Mouse (Mus musculus) liver, embryonic 11.5 days (tissue): ENCODE measurements around the gene Mgat4b. TPM values are rescaled to one million over a fixed set of nuclear protein-coding genes. Genes with fewer than 3 reads are reported as not detected.

Experiments
- ATAC-seq: fragments of 200-750 bp; cut with Nextera tagmentation; replicated peaks from 2 replicates; pipeline ENCODE4 v1.8.0; 2017; ENCODE audit warnings: moderate number of reproducible peaks, mild to moderate bottlenecking, moderate TSS enrichment, moderate library complexity; ENCODE audit not compliant: low FRiP score
- DNase-seq: peaks from one replicate; pipeline ENCODE4 v3.0.0-alpha.2; 2017; ENCODE audit warnings: low spot score
- H3K27ac ChIP-seq: fragments of 300-500 bp; sonication (generic); 2 replicates; pipeline ENCODE4 v1.5.1; 2014; ENCODE audit warnings: mild to moderate bottlenecking, low read depth, low read length, control low read depth
- H3K27me3 ChIP-seq: fragments of 300-500 bp; sonication (generic); replicated peaks from 2 replicates; pipeline ENCODE4 v1.6.1; 2014; ENCODE audit warnings: low read length, mixed read lengths; ENCODE audit not compliant: control insufficient read depth, insufficient read depth
- H3K36me3 ChIP-seq: fragments of 300-500 bp; sonication (generic); 2 replicates; pipeline ENCODE4 v1.6.1; 2014; ENCODE audit warnings: mild to moderate bottlenecking, low read length, moderate library complexity, mixed read lengths; ENCODE audit not compliant: control insufficient read depth, insufficient read depth
- H3K4me1 ChIP-seq: fragments of 300-500 bp; sonication (generic); replicated peaks from 2 replicates; pipeline ENCODE4 v1.6.1; 2014; ENCODE audit warnings: low read length, mixed read lengths; ENCODE audit not compliant: control insufficient read depth, insufficient read depth
- H3K4me2 ChIP-seq: fragments of 300-500 bp; sonication (generic); 2 replicates; pipeline ENCODE4 v1.6.1; 2014; ENCODE audit warnings: mild to moderate bottlenecking, control low read depth, moderate library complexity
- H3K4me3 ChIP-seq: fragments of 300-500 bp; sonication (generic); 2 replicates; pipeline ENCODE4 v1.5.1; 2014; ENCODE audit warnings: low read depth, low read length, control low read depth
- H3K9ac ChIP-seq: fragments of 300-500 bp; sonication (generic); 2 replicates; pipeline ENCODE4 v1.6.1; 2014; ENCODE audit warnings: low read depth, low read length, control low read depth
- H3K9me3 ChIP-seq: fragments of 300-500 bp; sonication (generic); 2 replicates; pipeline ENCODE4 v1.6.1; 2016; ENCODE audit warnings: low read length, inconsistent platforms, mixed read lengths; ENCODE audit not compliant: control insufficient read depth
- WGBS: fragments of 180-500 bp; shearing (Covaris S2); extraction: QIAGEN DNeasy Blood & Tissue Kit; methylation state at CpG from one replicate; pipeline ENCODE4 v1.1.7; 2014; 5-methylcytosine and 5-hydroxymethylcytosine counted together
- microRNA-seq: library from miRNA; unstranded; fragments of <30 nt; microRNA quantifications from one replicate; pipeline ENCODE4, GENCODE M21; 2017; ENCODE audit warnings: borderline number of aligned reads
- polyA plus RNA-seq: library from polyadenylated mRNA; unstranded; fragments of >200 nt; fragmentation: Nextera tagmentation; extraction: Ambion mirVana; gene quantifications from 2 replicates; pipeline ENCODE4 v1.2.1, GENCODE M21; 2014

Mgat4b gene
- polyA plus RNA-seq, 1 experiment from 2014 or later = 25.4 TPM

DNA sequence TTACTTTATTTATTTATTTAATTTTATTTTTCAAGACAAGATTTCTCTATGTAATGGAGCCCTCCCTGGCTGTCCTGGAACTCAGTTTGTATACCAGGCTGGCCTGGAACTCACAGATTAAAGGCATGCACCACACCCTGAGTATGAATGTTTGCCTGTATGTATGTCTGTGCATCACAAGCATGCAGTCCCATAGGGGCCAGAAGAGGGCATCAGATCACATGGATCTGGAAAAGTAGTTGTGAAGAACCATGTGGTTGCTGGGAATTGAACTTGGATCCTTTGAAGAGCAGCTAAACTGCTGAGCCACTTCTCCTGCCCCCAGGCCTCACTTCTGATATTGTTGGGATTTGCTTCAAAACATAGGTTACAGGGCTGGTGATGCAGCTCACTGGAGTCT lies 66.3 kb downstream of the Mgat4b start:
- no peaks in the 10 kb centered on the region for H3K27me3 ChIP-seq
- DNase-seq = no peak

DNA sequence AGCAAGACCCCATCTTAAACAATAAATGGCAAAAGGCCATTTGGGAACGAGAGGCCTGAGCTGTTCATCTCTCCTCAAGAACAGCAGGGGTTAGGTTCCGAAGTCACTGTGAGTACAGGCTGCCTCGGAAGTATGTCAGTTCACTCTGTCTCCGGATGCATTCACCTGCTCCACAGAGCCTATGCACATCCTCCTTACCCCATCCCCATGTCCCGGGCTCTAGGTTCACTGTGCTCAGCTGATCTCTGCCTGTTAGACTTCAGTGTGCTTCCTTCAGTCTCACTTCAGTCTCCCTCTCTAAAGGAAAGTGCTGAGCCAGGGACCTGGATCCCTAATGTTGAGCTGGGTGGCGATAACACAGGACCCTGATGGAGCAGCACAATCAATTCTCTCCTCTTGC lies 67.0 kb downstream of the Mgat4b start:
- H3K9me3 ChIP-seq = no peaks in the 10 kb centered on the region
- H3K27me3 ChIP-seq = no peaks in the 10 kb centered on the region
- H3K4me1 ChIP-seq = peaks cover 9% of the 10 kb centered on the region
- no peak overlapping the region for H3K9ac ChIP-seq
- 0 out of 2 replicates have a peak, but pooled peaks cover 4% of the 10 kb centered on the region for H3K36me3 ChIP-seq
- no peak overlapping the region for H3K27ac ChIP-seq
- no peak overlapping the region for H3K4me3 ChIP-seq
- no peak for ATAC-seq
- no peak overlapping the region for H3K4me2 ChIP-seq
- WGBS = 88% methylated on average over 6 of the region's 6 CpGs
- DNase-seq = no peak

More for the DNA sequence above, 66.3 kb downstream of the Mgat4b start:
- Histone ChIP-seq H3K36me3 (0 out of 2 replicates have a peak, but pooled peaks cover 4% of the 10 kb centered on the region), H3K4me3 (no peak overlapping the region), H3K27ac (no peak overlapping the region), H3K4me1 (peaks cover 9% of the 10 kb centered on the region), H3K9ac (no peak overlapping the region), H3K9me3 (no peaks in the 10 kb centered on the region), H3K4me2 (no peak overlapping the region)
- no peak for ATAC-seq

DNA sequence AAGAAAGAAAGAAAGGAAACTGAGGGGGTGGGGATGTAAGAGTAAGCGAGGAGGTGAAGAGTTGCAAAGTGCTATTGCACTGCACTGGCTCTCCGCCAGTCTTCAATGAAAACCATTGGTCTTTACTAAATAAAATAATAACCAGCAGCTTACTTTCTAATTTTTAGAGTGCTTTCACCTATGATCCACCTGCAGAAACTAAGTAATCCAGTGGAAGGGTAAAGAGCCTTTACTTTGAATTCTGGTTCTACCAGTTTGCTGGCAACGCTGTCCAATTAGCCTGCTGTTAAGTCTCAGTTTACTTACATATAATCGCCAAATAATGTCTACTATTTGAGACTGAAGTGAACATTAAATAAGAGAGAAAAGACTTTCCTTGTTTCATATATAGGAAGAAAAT lies 68.3 kb downstream of the Mgat4b start:
- Histone ChIP-seq H3K4me1 (peaks cover 9% of the 10 kb centered on the region), H3K27me3 (no peaks in the 10 kb centered on the region), H3K4me2 (no peak overlapping the region), H3K9ac (no peak overlapping the region), H3K36me3 (peaks cover 4% of the 10 kb centered on the region; the same call in 1 of the 2 replicates), H3K27ac (no peak overlapping the region), H3K4me3 (no peak overlapping the region), H3K9me3 (no peaks in the 10 kb centered on the region)
- ATAC-seq (no peak), DNase-seq (no peak)
- WGBS = 89% methylated on average over 4 of the region's 4 CpGs

- Histone ChIP-seq H3K4me2 (no peak overlapping the region), H3K9me3 (no peaks in the 10 kb centered on the region), H3K4me1 (peaks cover 7% of the 10 kb centered on the region), H3K36me3 (peaks cover 4% of the 10 kb centered on the region; the same call in 1 of the 2 replicates), H3K9ac (no peak overlapping the region), H3K4me3 (no peak overlapping the region), H3K27me3 (no peaks in the 10 kb centered on the region), H3K27ac (no peak overlapping the region)
- ATAC-seq (no peak), DNase-seq (no peak)
- WGBS = 79% methylated on average over 1 of the region's 1 CpGs
Measured at GRCm38 (mm10) chr11:50280053-50280452, 69.4 kb downstream of the Mgat4b start.

Small RNAs within 50 kb of the gene (microRNA-seq; reads per million reads assigned to microRNA genes)
- 1.1 reads per million for gene Mir6919

Other genes with a start within 250 kb of the Mgat4b start
- 47.8 and 48.0 TPM in 2 replicates for gene Rnf130, start 185.5 kb upstream of the Mgat4b start, polyA plus RNA-seq
- gene Tbc1d9b, start 79.5 kb upstream of the Mgat4b start, polyA plus RNA-seq = 30.1 and 34.0 TPM in 2 replicates
- gene Mrnip, start 36.4 kb upstream of the Mgat4b start, polyA plus RNA-seq = 13.9 and 18.7 TPM in 2 replicates
- 176 and 177 TPM in 2 replicates for gene Sqstm1, start 63 bp upstream of the Mgat4b start, polyA plus RNA-seq
- 0.82 and 2.6 TPM in 2 replicates for gene Ltc4s, start 27.7 kb downstream of the Mgat4b start, polyA plus RNA-seq
- 4.4 and 5.6 TPM in 2 replicates for gene Maml1, start 81.4 kb downstream of the Mgat4b start, polyA plus RNA-seq
- 267 and 285 TPM in 2 replicates for gene Canx, start 114.8 kb downstream of the Mgat4b start, polyA plus RNA-seq
- gene Cby3, start 143.6 kb downstream of the Mgat4b start, polyA plus RNA-seq = not detected in 2 replicates
- 341 and 346 TPM in 2 replicates for gene Hnrnph1, start 166.1 kb downstream of the Mgat4b start, polyA plus RNA-seq
- gene Rufy1, start 220.2 kb downstream of the Mgat4b start, polyA plus RNA-seq = 18.7 and 19.2 TPM in 2 replicates